Mouse (Mus musculus): ENCODE measurements at regions not wholly inside any gene's neighbourhood (a gene's known extent, or its start where the extent isn't known, plus 50 kb on each side); places are given as distances from the start of the nearest gene placed in this dataset.
A peak's percentile ranks its signal among the peaks of the same experiment; 100 is the strongest.
"Not testable (repeated sequence)": the region's sequence is repeated elsewhere in the genome, so short reads cannot be mapped to it uniquely, and the experiment has no call there.

DNA sequence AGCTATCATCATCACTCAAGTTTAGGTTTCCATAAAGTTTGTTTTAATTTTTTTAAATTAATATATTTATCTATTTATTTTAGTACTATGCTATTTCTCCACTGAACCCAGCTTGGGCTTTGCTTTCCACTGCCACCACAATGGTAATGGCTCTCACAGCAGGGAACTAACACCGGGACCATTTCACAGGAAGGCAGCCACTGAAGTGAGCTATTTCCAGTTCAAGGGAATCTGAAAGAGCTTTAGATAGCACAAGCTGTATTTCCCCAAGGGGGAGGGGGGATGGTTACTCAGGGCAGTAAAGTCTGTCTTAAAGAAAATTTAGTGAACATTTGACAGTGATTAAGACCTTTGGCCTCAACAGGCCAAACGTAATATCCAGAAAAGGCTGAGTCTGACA lies 375.6 kb downstream of the Efhb start:
- H3K4me3 ChIP-seq (ENCODE audit: insufficient read depth in 1 of 2, low read depth in 1 of 2, low read length in 2 of 2, poor library complexity in 1 of 2, severe bottlenecking in 1 of 2) = no peak overlapping the region
- no peak overlapping the region for H3K27ac ChIP-seq (ENCODE audit: insufficient read depth, low read depth, low read length, poor library complexity, severe bottlenecking)
- no peak for TF ChIP-seq ZNF384 (IDR thresholded peaks at IDR 0.05; ENCODE audit: low read depth, low read length)
- TF ChIP-seq CHD2 (IDR thresholded peaks at IDR 0.05; ENCODE audit: low read depth, low read length) = no peak
- TF ChIP-seq MAFK (IDR thresholded peaks at IDR 0.05; ENCODE audit: insufficient read depth, low read depth, low read length) = no peak
- no peak for TF ChIP-seq HCFC1 (IDR thresholded peaks at IDR 0.05; ENCODE audit: borderline replicate concordance, insufficient read depth, low read length)
- no peak for TF ChIP-seq ZC3H11A (IDR thresholded peaks at IDR 0.05; ENCODE audit: borderline replicate concordance, low read depth, low read length)
- in situ Hi-C loops (cut with MboI; ENCODE audit: low sequenced_read_pairs in 2 of 2, unreplicated experiment in 2 of 2) = no loop called here
- no peaks in the 10 kb centered on the region for H3K36me3 ChIP-seq (ENCODE audit: control insufficient read depth, insufficient read depth, low read length, poor library complexity, severe bottlenecking)
- no peaks in the 10 kb centered on the region for H3K4me1 ChIP-seq (ENCODE audit: control insufficient read depth in 2 of 2, insufficient read depth in 2 of 2, low read length in 2 of 2, poor library complexity in 1 of 2)
- no peak overlapping the region for H3K9ac ChIP-seq (ENCODE audit: insufficient read depth, low read depth, low read length, poor library complexity, severe bottlenecking)
- no peaks in the 10 kb centered on the region for H3K9me3 ChIP-seq (ENCODE audit: control insufficient read depth, insufficient read depth, low read depth, low read length)
- peak; percentile 38 for DNase-seq (ENCODE audit: low read depth, low spot score)

DNA sequence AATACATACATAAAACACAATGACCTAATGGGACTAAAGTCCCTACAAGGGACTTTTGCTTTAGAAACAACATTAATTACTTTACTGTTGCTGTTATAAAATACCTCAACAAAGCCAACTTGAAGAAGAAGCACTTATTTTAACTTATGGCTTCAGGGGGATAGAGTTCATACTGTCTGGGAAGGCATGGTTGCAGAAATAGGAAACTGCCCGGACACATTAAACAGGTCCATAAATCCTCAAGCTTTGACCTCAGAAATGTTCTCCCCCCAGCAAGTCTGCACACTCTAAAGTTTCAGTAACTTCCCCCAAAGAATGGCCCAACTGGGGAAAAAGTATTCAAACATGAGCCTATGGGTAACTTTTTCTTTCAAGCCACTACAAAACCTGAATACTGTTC lies 380.9 kb downstream of the Efhb start:
- Histone ChIP-seq H3K36me3 (ENCODE audit: control insufficient read depth, insufficient read depth, low read length, poor library complexity, severe bottlenecking) (no peaks in the 10 kb centered on the region), H3K4me3 (ENCODE audit: insufficient read depth in 1 of 2, low read depth in 1 of 2, low read length in 2 of 2, poor library complexity in 1 of 2, severe bottlenecking in 1 of 2) (no peak overlapping the region), H3K9ac (ENCODE audit: insufficient read depth, low read depth, low read length, poor library complexity, severe bottlenecking) (no peak overlapping the region), H3K27ac (ENCODE audit: insufficient read depth, low read depth, low read length, poor library complexity, severe bottlenecking) (no peak overlapping the region), H3K4me1 (ENCODE audit: control insufficient read depth in 2 of 2, insufficient read depth in 2 of 2, low read length in 2 of 2, poor library complexity in 1 of 2) (peaks cover 0 to 2% of the 10 kb centered on the region in 2 experiments; a peak in 1 of 4 replicates), H3K9me3 (ENCODE audit: control insufficient read depth, insufficient read depth, low read depth, low read length) (no peaks in the 10 kb centered on the region)
- in situ Hi-C loops (cut with MboI; ENCODE audit: low sequenced_read_pairs in 2 of 2, unreplicated experiment in 2 of 2) = no loop called here
- DNase-seq (ENCODE audit: low read depth, low spot score) = no peak
- no peak for TF ChIP-seq HCFC1 (IDR thresholded peaks at IDR 0.05; ENCODE audit: borderline replicate concordance, insufficient read depth, low read length)
- no peak for TF ChIP-seq ZC3H11A (IDR thresholded peaks at IDR 0.05; ENCODE audit: borderline replicate concordance, low read depth, low read length)
- TF ChIP-seq CHD2 (IDR thresholded peaks at IDR 0.05; ENCODE audit: low read depth, low read length) = no peak
- no peak for TF ChIP-seq ZNF384 (IDR thresholded peaks at IDR 0.05; ENCODE audit: low read depth, low read length)
- TF ChIP-seq MAFK (IDR thresholded peaks at IDR 0.05; ENCODE audit: insufficient read depth, low read depth, low read length) = no peak

DNA sequence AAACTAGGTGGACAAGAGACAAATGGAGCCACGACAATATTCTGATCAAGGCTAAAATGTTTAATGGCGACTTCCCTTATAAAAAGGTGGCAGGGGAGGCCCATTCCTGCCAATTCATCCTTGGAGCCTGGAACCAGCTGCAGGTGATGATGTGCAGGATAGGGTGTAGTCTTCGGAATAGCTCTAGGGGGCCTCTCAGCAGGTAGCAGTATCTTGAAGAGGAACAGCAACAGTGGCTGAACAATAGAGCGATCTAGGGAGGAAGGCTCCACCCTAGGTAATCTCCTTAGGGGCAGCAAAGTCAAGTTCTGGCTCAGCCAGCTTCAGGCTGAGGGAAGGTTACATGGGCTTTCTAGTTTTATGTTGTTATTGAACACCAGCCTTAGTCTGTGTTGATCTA lies 383.8 kb downstream of the Efhb start:
- peak; percentile 31 for DNase-seq (ENCODE audit: low read depth, low spot score)
- H3K27ac ChIP-seq (ENCODE audit: insufficient read depth, low read depth, low read length, poor library complexity, severe bottlenecking); H3K4me1 ChIP-seq (ENCODE audit: control insufficient read depth in 2 of 2, insufficient read depth in 2 of 2, low read length in 2 of 2, poor library complexity in 1 of 2); H3K36me3 ChIP-seq (ENCODE audit: control insufficient read depth, insufficient read depth, low read length, poor library complexity, severe bottlenecking); H3K9ac ChIP-seq (ENCODE audit: insufficient read depth, low read depth, low read length, poor library complexity, severe bottlenecking); H3K4me3 ChIP-seq (ENCODE audit: insufficient read depth in 1 of 2, low read depth in 1 of 2, low read length in 2 of 2, poor library complexity in 1 of 2, severe bottlenecking in 1 of 2); in situ Hi-C loops (cut with MboI; ENCODE audit: low sequenced_read_pairs in 2 of 2, unreplicated experiment in 2 of 2); H3K9me3 ChIP-seq (ENCODE audit: control insufficient read depth, insufficient read depth, low read depth, low read length): not testable (repeated sequence)

DNA sequence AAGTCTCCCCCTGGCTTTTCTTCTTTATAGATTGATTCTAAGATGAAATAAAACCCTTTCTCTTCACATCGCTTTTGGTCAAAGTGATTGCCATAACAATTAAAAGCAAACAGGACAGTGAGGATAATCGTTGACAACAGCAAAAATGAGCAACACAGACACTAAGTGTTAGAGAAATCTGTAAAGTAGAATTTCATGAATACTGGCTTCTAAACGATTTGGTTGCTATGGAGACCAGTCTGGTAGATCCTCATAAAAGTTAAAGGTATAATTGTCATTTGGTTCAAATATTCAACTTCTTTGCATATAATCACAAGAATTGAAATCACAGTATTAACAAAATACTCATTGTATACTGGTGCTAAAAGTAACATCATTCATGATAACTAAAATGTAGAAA lies 401.4 kb downstream of the Efhb start:
- in situ Hi-C loops (cut with MboI; ENCODE audit: low sequenced_read_pairs in 2 of 2, unreplicated experiment in 2 of 2) = no loop called here
- no peak for TF ChIP-seq ZC3H11A (IDR thresholded peaks at IDR 0.05; ENCODE audit: borderline replicate concordance, low read depth, low read length)
- TF ChIP-seq CHD2 (IDR thresholded peaks at IDR 0.05; ENCODE audit: low read depth, low read length) = no peak
- TF ChIP-seq HCFC1 (IDR thresholded peaks at IDR 0.05; ENCODE audit: borderline replicate concordance, insufficient read depth, low read length) = no peak
- no peak for TF ChIP-seq MAFK (IDR thresholded peaks at IDR 0.05; ENCODE audit: insufficient read depth, low read depth, low read length)
- TF ChIP-seq ZNF384 (IDR thresholded peaks at IDR 0.05; ENCODE audit: low read depth, low read length) = no peak
- H3K9ac ChIP-seq (ENCODE audit: insufficient read depth, low read depth, low read length, poor library complexity, severe bottlenecking) = no peak overlapping the region

More for the DNA sequence above, 401.4 kb downstream of the Efhb start:
- no peak for DNase-seq (ENCODE audit: low read depth, low spot score)
- Histone ChIP-seq H3K27ac (ENCODE audit: insufficient read depth, low read depth, low read length, poor library complexity, severe bottlenecking) (no peak overlapping the region), H3K36me3 (ENCODE audit: control insufficient read depth, insufficient read depth, low read length, poor library complexity, severe bottlenecking) (no peaks in the 10 kb centered on the region), H3K4me1 (ENCODE audit: control insufficient read depth in 2 of 2, insufficient read depth in 2 of 2, low read length in 2 of 2, poor library complexity in 1 of 2) (no peaks in the 10 kb centered on the region), H3K9me3 (ENCODE audit: control insufficient read depth, insufficient read depth, low read depth, low read length) (no peaks in the 10 kb centered on the region), H3K4me3 (ENCODE audit: insufficient read depth in 1 of 2, low read depth in 1 of 2, low read length in 2 of 2, poor library complexity in 1 of 2, severe bottlenecking in 1 of 2) (no peak overlapping the region)
